Mouse (Mus musculus) testis, postnatal 14 days (tissue): ENCODE results near the gene Foxp1.

Experiments used
- DNase-seq: peaks from one replicate; pipeline ENCODE4 v3.0.0; 2021; ENCODE audit warnings: low spot score

The Foxp1 gene

DNA sequence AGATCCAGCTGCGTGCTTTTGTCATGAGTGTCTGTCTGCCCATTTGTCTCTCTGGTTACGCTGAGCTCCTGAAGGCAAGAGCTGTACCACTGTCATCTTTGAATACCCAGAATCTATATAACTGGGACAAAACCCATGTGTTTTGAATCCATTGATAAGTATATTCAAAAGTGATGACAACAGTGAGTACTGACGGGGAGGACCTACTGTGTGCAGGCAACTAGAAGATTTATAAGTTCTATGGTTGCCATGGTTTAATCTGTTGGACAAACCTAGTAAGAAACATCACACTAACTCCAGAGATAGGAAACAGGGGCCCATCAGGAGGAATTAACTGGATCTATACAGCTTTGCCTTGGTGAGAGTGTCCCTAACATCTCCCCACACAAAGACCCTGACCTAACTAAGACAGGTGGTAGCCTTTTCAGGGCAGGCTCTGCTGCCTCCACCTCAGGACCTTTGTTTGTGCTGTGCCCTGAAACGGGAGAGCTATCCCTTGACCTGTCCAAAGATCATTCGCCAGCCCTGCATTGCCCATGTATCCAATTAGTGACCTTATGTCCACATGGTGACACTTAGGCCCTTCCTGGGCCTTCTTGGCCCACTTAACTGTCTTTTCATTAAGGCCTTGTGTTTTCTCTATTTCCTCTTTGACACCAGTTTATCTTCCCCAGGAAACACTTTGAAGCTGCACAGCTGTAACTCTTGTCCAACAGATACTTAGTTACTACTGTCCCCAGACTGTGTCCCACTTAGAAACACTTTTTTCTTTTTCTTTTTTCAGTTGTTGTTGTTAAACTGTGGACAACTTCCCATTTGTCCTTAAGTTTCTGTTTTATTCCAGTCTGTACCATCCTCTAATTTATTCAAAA is 530.4 kb downstream of the Foxp1 start:
- no peak for DNase-seq

GRCm38 (mm10) chr6:98987533-98988169 is 534.9 kb downstream of the Foxp1 start:
- no peak for DNase-seq

GRCm38 (mm10) chr6:98985452-98985851 is 537.1 kb downstream of the Foxp1 start:
- no peak for DNase-seq

DNA sequence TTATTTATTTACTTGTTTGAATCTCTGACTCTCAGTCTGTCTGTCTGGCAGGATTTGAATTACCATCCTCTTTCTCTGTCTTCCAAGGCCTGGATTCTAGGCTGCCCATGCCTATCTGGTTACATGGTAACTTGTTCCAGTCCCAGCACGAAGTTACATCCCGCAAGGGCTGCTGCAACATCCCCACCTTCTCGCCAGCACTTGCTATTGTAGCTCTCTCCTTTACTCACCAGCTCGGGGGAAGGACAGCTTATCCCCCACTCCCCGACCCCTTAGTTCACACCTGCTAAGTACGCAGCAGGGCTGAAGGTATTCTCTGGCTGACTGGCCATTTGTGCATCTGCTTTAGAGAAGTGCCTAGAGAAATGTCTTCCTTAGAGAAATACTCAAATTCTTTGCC is 537.9 kb downstream of the Foxp1 start:
- peak; percentile 61 for DNase-seq

DNA sequence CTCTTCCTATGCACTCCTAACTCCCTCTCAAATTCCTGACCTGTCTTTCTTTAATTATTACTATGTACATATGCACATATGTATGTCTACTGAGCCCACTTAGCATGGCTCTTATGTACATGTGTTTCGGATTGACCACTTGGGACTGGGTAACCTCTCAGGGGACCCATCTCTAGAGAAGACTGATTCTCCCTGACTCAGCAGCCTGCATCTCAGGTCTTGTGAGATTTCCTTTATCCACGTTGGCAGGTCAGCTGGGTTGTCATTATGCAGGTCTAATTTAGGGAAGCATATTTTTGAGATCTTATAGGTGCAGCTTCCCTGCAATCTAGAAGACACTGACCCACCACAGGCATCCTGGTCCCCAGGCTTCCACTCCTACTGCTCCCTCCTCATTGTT is 538.5 kb downstream of the Foxp1 start:
- DNase-seq: no peak

DNA sequence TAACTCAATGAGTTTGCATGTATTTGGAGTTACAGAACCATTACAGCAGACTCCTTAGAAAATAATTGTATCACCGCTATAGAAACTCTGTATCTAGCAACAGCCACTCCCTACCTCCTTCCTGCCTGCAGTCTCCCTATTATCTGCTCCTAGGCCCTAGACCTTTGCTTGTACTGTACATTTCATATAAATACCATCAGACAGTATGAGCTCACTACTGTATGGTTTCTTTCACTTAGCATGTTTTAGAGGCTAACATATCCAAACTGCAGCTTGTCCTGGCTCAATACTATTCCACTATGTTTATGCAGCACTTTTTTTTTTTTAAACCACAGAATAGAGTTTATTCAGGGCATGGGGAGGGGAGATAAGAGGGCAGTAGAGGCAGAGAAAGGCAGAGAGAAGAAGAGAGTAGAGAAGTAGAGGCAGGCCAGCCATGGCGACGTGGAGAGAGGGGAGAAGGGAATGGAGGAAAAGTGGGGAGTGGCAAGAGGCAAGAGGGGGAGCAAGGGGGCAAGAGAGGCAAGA is 539.1 kb downstream of the Foxp1 start:
- DNase-seq: no peak

DNA sequence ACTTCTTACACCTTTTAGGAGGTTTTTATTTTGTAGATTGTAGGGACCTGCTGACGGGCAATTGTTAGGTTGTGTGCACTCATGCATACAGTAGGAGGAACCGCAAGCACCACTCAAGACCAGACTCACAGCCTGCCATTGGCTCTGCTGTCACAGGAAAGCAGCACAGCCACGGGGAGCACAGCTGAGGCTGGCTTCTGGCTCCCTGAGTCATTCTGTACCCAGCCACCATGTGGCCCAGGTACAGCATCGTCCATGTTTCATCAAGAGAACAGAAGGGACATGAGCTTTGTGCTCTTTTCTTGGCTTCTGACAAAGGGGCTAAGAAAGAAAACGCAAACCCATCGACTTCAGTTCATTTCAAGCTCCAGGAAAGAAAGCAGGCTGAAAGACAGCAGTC is 541.3 kb downstream of the Foxp1 start:
- no peak for DNase-seq

DNA sequence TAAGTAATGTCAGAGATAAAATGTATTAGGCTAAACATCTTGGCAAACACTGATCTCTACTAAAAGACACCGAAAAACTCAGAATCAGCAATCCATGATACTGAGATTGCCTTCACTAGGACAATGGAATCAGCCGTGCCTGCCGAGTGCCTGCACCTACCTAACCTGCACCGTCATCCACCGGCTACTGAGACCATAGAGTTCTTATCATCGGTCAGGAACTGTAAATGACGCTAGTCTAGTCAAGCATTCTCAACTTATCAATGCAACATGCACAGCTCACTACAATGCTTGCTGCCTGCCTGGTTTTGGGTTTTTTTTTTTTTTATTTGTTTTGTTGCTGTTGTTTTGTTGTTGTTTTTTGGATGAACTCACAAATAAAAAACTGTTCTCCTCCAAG is 542.1 kb downstream of the Foxp1 start:
- DNase-seq: no peak

DNA sequence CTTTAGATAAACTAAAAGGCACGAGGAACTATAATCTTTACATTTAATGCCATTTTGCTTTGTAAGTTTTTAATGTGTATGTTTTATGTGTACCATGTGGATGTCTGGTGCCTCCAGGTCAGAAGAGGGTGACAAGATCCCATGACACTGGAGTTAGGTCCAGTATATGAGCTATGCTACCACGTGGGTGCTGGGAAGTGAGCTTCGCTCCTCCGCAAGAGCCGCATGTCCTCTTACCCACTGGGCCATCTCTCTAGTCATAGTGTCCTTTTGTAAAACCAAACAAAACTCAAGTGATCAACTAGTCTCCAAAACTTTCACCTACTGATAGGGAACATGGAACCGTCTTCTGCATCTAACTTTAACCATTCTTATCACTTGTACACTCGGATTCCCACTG is 542.5 kb downstream of the Foxp1 start:
- no peak for DNase-seq

GRCm38 (mm10) chr6:98977806-98978205 is 544.7 kb downstream of the Foxp1 start:
- no peak for DNase-seq

DNA sequence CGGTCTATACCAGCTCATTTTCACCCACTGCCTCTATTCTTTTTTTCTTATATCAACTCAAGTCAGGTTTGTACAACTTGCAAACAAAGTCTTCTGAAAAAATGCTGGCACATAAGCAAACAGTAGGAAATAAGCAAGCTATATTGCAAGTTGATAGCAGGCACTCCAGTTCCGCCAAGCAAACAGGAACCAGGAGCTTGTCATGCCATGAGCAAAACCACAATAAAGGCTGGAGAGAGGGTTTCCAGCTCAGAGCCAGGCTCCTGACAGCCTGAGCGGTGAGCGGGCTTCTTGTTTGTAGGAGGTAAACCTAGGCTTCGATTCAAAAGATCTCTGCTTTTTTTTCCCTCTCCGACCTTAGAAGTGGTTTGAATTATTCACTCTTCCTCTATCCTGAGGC is 546.6 kb downstream of the Foxp1 start:
- no peak for DNase-seq

DNA sequence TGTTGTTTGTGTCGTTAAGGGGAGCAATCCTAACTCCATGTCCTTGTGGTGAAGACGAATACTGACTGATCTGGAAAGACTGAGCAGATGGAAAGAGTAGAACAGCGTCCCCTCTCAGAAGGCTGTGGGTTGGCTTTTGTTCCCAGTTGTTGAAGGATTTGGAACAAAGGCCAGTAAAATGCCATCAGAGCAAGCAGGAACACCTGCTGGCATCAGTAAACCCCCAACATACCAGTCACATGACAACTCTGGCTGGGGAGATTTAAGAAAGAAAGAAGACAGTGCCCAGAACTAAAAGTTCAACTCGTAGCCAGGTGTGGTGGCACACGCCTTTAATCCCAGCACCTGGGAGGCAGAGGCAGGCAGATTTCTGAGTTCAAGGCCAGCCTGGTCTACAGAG is 549.1 kb downstream of the Foxp1 start:
- DNase-seq: no peak

GRCm38 (mm10) chr6:98972404-98972803 is 550.1 kb downstream of the Foxp1 start:
- no peak for DNase-seq

DNA sequence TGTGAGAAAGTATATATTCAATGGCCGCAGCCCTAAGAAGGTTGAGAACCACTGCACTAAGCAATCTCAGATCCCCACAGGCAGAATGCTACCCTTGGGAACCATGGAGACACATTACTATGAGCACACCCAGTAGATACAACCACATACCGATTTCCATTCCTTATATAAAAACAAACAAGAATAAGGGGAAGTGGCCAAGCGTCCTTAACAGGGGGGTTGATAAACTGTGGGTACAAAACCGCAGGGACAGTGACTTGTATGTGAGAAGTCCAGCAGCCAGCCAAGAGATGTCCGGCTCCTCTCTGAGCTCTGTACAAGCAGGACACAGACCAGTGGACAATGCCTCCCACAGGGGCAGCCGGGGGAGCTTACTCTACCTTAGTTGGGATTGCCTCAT is 563.2 kb downstream of the Foxp1 start:
- no peak for DNase-seq

GRCm38 (mm10) chr6:98956522-98957169 is 565.9 kb downstream of the Foxp1 start:
- DNase-seq: no peak

DNA sequence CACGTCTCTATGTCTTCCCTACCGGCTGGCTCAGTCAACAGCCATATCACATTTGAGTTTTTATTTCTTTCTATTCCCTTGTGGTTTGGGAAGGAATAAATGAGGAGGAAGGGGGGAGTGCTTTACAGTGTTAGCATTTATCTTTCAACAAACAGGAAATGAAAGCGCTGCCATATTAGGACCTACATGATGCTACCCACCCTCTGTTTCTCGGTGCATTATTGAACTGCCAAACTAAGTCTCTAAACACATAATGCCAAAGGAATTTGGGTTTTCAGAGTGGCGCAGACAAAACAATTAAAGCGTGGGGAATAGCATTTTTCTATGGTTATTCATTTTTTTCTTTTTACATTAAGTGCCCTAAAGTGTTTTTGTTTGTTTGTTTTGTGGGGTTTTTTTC is 566.8 kb downstream of the Foxp1 start:
- no peak for DNase-seq

DNA sequence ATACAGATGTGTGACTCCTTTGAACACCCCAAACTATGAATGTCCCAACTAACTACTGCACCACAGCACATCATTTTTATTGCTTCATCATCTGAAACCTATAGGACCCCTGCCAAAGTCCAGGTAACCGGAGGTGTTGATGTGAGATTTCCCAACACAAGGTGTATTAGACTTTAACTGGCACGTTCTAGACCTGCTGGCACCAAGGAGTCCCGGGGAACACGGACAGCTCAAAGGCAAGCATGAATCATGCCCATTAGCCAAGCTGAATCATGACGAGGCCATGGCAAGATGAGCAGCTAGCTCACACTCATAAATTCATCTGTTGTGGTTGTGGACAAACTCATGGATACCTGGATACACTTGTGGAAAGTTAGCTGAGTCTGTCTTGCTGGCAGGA is 568.1 kb downstream of the Foxp1 start:
- DNase-seq: no peak

DNA sequence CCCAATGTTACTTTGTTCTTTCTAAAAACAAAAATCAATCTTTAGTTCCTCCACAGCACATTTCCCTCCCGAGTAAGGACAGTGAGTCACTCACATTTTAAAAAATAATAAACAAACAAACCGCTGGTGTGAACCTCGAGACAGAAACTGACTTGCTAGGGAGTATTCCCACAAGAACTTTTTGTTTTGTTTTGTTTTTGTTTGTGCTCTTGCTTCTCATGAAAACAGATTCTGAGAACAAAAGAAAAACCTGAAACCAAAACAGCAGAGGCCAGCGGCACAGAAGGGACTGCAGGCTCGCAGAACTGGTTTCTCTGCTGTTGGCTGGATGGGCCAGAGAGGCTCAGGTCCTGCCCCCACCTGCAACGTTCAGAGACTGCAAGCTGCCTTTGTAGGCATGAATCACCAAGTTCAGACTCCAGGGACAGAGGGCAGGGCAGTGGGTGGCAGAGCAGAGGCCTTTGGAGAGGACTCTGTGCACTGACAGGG is 572.8 kb downstream of the Foxp1 start:
- peak; percentile 24 for DNase-seq

GRCm38 (mm10) chr6:98949286-98949685 is 573.2 kb downstream of the Foxp1 start:
- no peak for DNase-seq

- DNase-seq: no peak
Measured at GRCm38 (mm10) chr6:98948153-98949141, 574.1 kb downstream of the Foxp1 start.

- DNase-seq: no peak
Measured at GRCm38 (mm10) chr6:98947486-98948152, 574.9 kb downstream of the Foxp1 start.
